Comparison of ENCODE assay signal across 10 mouse cellular contexts in the genomic region with DNA sequence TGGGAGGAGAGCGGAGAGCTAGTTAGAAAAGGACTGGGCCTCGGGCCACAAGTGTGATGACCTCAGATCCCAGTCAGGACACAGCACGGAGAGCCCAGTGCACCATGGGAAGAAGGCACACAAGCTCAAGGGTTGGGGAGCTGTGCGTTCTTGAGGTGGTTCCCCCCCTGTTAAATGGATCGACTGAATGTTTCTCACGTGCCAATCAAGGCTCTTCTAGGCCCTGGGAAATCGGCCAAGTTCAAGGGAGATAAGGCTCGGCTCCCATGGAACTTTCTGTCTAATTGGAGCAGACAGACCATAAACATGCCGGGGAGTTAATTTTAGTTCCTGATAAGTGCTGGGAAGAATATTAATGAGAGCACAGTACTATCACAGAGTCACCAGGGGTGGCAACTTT. TPM values are rescaled to one million over a fixed set of nuclear protein-coding genes. Genes with fewer than 3 reads are reported as not detected.
A peak's percentile ranks its signal among the peaks of the same experiment; 100 is the strongest.
DNase-seq lines count a peak whose midpoint lies in the region; ATAC-seq and TF ChIP-seq lines count a peak whose summit lies in the region.
"Had no signal": no experiment of that assay in that cellular context is flagged by ENCODE, and none has a peak within 500 bp of the region (broad histone marks: within the 10 kb centered on the region; RNA-seq: fewer than 3 reads in every experiment).

No protein-coding gene starts in this region.

- H3K36me3 ChIP-seq in intestine, embryonic 16.5 days (ENCODE audit: control insufficient read depth, insufficient read depth, low read length), result no peaks in the 10 kb centered on the region
- no peaks in the 10 kb centered on the region for H3K36me3 ChIP-seq in lung, embryonic 15.5 days
- H3K36me3 ChIP-seq: limb, embryonic 12.5 days had no signal

- WGBS in intestine, embryonic 16.5 days, result 32% methylated on average over 9 of the region's 9 CpGs
- WGBS in lung, embryonic 15.5 days, result 16% methylated on average over 9 of the region's 9 CpGs

- no peaks in the 10 kb centered on the region for H3K9me3 ChIP-seq in intestine, embryonic 16.5 days (ENCODE audit: control insufficient read depth, low read length)
- H3K9me3 ChIP-seq in lung, embryonic 15.5 days, result no peaks in the 10 kb centered on the region
- H3K9me3 ChIP-seq: limb, embryonic 12.5 days had no signal

- intact Hi-C loops in left cerebral cortex, adult 2 months (cut with DNase I), result no loop called here

- peak overlapping the region; percentile 46; the same call in 1 of the 2 replicates for H3K27ac ChIP-seq in intestine, embryonic 16.5 days (ENCODE audit: low read length)
- peak overlapping the region; percentile 17 for H3K27ac ChIP-seq in lung, embryonic 15.5 days
- no peak overlapping the region for H3K27ac ChIP-seq in left cerebral cortex, adult 2 months
- H3K27ac ChIP-seq: limb, embryonic 12.5 days had no signal

- peak; percentile 40 to 47 for DNase-seq in cerebellum, postnatal 10 days
- no peak for DNase-seq in cerebellum, adult 9-11 months
- DNase-seq in brain, embryonic 14.5 days (ENCODE audit: low read depth), result peak; percentile 74
- DNase-seq in layer of hippocampus, adult 11-12 months (ENCODE audit: low spot score), result no peak
- no peak for DNase-seq in left cerebral cortex, adult 2 months (ENCODE audit: extremely low spot score in 1 of 2, low spot score in 2 of 2)
- DNase-seq in layer of hippocampus, adult 9-11 months, result no peak
- DNase-seq: gastrocnemius, postnatal 14 days had no signal

- no peak for TF ChIP-seq POLR2A in brain, embryonic 14.5 days (IDR thresholded peaks at IDR 0.05; ENCODE audit: borderline replicate concordance, extremely low read depth, insufficient read depth, insufficient read length, poor library complexity, severe bottlenecking)

- H3K27me3 ChIP-seq in intestine, embryonic 16.5 days (replicated peaks; ENCODE audit: control insufficient read depth, insufficient read depth, low read length), result no peaks in the 10 kb centered on the region
- H3K27me3 ChIP-seq in lung, embryonic 15.5 days, result peaks cover 23% of the 10 kb centered on the region

- H3K4me2 ChIP-seq in intestine, embryonic 16.5 days (ENCODE audit: low read depth, low read length), result no peak overlapping the region
- no peak overlapping the region for H3K4me2 ChIP-seq in lung, embryonic 15.5 days
- H3K4me2 ChIP-seq: limb, embryonic 12.5 days had no signal

- peak; percentile 79 for ATAC-seq in intestine, embryonic 16.5 days
- ATAC-seq in lung, embryonic 15.5 days (ENCODE audit: borderline replicate concordance, extremely low read depth, low FRiP score, low TSS enrichment), result no peak

- TF ChIP-seq CTCF in brain, embryonic 14.5 days (IDR thresholded peaks at IDR 0.05; ENCODE audit: borderline replicate concordance, extremely low read depth, insufficient read depth, insufficient read length), result no peak
- no peak for TF ChIP-seq CTCF in left cerebral cortex, adult 2 months (IDR thresholded peaks at IDR 0.05)

- H3K9ac ChIP-seq in intestine, embryonic 16.5 days (ENCODE audit: low read depth, low read length), result no peak overlapping the region
- H3K9ac ChIP-seq in lung, embryonic 15.5 days, result no peak overlapping the region
- H3K9ac ChIP-seq: limb, embryonic 12.5 days had no signal

- H3K4me3 ChIP-seq in intestine, embryonic 16.5 days (ENCODE audit: low read length), result no peak overlapping the region
- H3K4me3 ChIP-seq in lung, embryonic 15.5 days, result no peak overlapping the region
- no peak overlapping the region for H3K4me3 ChIP-seq in left cerebral cortex, adult 2 months
- H3K4me3 ChIP-seq: limb, embryonic 12.5 days had no signal

- H3K4me1 ChIP-seq in intestine, embryonic 16.5 days (ENCODE audit: control insufficient read depth, insufficient read depth, low read length), result peaks cover 43% of the 10 kb centered on the region
- peaks cover 55% of the 10 kb centered on the region for H3K4me1 ChIP-seq in lung, embryonic 15.5 days

RNA-seq across cellular contexts. Expression of gene Grhl3, which starts 8.0 kb away (rescaled TPM):
- 1.6 TPM in 2 replicates for polyA plus RNA-seq in brain, embryonic 14.5 days (2012; rRNA removed)
- polyA plus RNA-seq in intestine, embryonic 16.5 days (2015; fragmentation: Nextera tagmentation; extraction: Ambion mirVana), result 2.5 and 2.9 TPM in 2 replicates
- polyA plus RNA-seq in lung, embryonic 15.5 days (2015; fragmentation: Nextera tagmentation; extraction: Ambion mirVana), result 4.3 and 4.8 TPM in 2 replicates
- 1 to 10 TPM in 1 of 2 experiments, under 1 TPM in 1; 0.86 to 1.5 TPM for total RNA-seq in left cerebral cortex, adult 2 months (2021)

Comparison
In these comparisons a context has a peak if more than half of its experiments do, and no peak if none do; other contexts are left out.
1. DNase-seq: peak in cerebellum, postnatal 10 days (2 of 2) and brain, embryonic 14.5 days (single experiment); none in cerebellum, adult 9-11 months (single experiment), layer of hippocampus, adult 11-12 months (single experiment), left cerebral cortex, adult 2 months (0 of 2) and layer of hippocampus, adult 9-11 months (single experiment).